Mouse (Mus musculus): ENCODE measurements around the gene Ankrd49. TPM values are rescaled to one million over a fixed set of nuclear protein-coding genes. Genes with fewer than 3 reads are reported as not detected.

Gene Ankrd49
- total RNA-seq (2015; ENCODE audit: low replicate concordance) (16.6 and 28.1 TPM in 2 replicates), total RNA-seq (2017; ENCODE audit: low replicate concordance) (12.5 and 23.3 TPM in 2 replicates)

DNA sequence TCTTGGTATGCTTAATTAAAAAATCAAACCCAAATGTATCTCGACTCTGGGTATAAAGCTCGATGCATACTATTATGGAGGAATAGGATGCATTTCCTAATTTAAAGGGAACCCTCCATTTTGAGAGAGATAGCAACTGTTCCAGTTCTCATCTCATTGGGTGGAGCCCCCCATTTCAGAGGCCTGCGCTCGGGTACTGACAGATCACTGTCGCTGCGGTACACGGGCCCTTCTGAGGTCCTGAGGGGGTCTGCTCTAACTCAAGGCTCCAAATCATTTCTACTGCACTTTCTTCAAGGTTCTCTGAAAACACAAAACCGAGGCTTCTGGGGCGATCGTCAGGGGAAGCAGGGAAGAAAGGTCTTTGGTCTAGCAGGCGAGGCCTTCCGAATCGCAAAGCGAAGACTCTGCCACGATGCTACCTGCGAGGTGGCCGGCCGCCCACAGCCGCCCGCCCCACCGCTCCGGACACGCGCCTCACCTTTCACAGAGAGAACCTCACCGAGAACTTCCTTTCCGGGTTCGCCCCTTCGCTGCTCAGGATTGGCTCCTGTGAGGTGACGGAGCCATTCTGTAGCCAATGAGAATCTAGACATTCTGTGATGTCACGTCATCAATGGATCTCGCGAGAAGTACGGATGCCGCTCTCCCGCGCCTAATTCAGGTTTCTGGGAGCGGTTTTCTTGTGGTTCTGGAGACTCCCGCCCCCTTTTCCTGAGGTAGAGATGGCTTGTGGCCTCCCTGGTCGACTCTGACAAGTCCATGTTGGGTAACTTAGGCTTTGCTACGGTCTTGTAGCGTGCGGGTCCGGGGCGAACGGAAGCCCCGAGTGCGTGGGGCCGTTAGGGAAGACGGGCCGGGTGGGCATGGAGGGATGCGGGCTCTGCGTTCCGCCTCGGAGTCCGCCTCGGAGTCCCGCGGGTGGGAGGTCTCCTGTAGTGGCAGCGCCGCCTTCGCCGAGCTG lies at the start of gene Ankrd49, which contains the start of gene Mre11a:
Gene Ankrd49 (minus strand): TSS at position 818 of the 964 bp plus-strand sequence.
Gene Mre11a (plus strand): TSS at position 616 of the 964 bp plus-strand sequence.
- ATAC-seq (replicated peaks; ENCODE audit: low FRiP score, poor library complexity, severe bottlenecking), result peak; percentile 98

DNA sequence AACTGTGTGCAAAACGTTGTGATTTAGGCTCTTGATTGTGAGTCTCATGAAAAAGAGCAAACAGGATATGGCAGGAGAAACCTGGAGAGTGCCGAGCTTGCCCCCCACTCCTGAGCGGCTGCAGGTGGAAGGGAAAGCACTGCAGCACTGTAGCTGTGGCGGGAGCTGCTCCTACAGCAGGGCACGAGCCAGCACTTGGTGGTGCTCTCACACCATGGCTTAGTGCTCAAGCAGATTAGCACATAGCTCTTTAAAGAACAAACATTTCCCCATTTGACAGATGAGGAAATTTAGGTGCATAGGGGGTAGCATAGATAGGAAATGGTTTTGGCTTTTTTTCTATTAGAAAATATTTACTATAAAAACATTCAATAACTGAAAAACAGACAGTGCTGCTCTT lies 47.4 kb upstream of the Ankrd49 start:
- ATAC-seq (replicated peaks; ENCODE audit: low FRiP score, poor library complexity, severe bottlenecking), result no peak

DNA sequence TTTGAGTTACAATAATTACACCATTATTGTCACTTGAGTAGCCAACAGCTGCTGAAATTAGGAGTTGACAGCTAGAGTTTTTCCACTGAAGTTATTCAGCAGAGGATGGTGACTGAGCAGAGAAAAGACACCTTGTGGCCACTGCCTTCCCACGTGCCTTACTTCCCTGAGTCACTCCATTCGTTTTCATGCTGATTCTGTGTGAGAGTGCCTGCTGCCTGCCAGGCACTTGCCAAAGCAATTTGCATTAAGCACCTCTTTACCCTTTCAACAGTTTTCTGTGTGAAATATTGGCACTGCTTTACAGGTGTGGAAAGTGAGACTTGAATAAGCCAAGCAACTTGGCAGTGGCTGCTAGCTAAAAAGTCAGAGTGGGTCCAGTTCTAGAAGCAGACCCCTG lies 43.2 kb upstream of the Ankrd49 start:
- ATAC-seq (replicated peaks; ENCODE audit: low FRiP score, poor library complexity, severe bottlenecking), result no peak

DNA sequence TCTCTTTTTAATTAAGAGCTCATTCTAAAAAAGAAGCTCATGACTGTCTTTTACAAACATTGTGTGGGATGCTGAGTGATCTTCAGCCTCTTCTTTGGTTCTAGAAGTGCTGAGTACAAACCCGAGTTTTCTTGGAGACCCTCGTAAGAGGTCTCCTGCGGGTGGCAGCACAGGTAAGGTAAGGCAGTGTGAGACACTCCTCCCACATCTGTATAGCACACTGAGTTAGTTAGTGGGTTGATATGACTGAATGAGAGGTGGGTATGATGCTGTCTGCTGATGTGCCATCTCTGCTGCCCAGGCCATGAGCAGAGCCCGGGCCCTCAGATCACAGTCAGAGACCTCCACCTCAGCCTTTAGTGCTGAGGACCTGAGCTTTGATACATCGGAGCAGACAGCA lies 40.2 kb upstream of the Ankrd49 start:
- no peak for ATAC-seq (replicated peaks; ENCODE audit: low FRiP score, poor library complexity, severe bottlenecking)

DNA sequence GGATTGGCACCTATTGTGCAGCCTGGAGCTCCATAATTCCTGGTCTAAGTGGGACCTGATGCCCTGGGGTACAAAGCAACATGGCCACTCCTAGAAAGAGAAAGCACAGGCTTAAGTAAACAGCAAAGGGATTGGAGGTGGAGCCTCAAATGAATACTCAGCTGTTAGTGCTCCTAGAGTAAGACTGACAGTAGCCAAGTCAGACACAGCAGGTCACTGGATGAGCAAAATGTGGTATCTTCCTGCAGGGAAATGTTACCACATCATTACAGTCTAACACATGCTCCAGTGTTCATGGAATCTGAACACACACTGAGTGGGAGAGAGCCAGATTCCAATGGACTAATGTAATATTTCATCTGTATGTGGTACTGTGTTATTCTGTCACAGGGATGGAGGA lies 36.7 kb upstream of the Ankrd49 start:
- no peak for ATAC-seq (replicated peaks; ENCODE audit: low FRiP score, poor library complexity, severe bottlenecking)

DNA sequence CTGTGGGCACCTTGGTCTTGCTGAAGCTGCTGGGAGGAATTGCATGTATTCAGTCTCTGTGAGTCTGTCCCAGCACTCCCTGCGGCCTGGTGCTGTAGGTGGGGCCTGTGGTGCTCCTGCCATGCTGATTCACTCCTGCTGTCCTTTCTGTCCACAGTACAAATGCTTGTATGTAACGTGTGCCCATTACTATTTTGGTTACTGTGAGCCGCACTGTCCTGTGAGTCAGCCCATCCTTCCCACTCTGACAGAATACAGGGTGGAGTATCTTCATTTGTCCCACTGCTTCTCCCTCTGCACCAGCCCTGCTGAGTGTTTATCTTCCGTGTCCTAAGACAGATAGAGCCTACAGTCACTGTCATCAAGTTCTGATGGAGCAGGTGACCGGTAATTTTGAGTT lies 25.5 kb upstream of the Ankrd49 start:
- no peak for ATAC-seq (replicated peaks; ENCODE audit: low FRiP score, poor library complexity, severe bottlenecking)

DNA sequence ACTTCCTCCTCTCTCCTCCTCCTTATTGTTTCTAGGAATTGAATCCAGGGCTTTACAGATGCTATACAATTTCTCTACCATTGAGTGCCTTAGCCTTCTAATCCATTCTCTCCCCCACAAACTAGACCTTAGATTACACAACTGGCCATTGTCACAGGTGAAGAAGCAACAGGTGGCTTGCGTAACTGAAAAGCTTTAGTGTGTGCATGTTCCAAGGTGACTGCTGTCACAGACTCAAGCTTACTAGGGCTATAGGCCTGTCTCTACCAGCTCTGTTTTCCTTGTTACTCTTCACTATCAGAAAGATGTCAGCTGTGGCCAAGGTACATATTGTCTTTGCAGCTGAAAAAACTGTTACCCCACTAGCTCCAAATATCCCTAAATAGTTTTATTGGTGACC lies 22.1 kb upstream of the Ankrd49 start:
- ATAC-seq (replicated peaks; ENCODE audit: low FRiP score, poor library complexity, severe bottlenecking), result no peak

DNA sequence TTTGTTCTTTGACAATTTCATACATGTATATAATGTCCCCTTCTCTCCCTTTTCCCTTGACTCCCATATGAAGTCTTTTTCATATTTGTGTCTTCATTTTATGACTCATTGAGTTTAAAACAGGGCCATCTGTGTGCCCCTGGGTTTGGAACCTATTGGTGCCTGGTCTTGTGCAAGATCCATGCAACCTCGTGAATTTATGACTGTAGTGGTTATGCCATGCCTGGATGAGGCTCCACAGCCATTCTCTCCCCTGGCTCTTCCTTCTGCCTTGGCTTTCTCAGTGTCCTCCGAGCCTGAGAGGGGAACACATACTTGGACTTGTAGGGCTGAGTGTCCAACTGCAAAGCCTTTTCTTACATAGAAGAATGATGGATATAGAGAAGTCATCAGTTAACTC lies 21.1 kb upstream of the Ankrd49 start:
- no peak for ATAC-seq (replicated peaks; ENCODE audit: low FRiP score, poor library complexity, severe bottlenecking)

DNA sequence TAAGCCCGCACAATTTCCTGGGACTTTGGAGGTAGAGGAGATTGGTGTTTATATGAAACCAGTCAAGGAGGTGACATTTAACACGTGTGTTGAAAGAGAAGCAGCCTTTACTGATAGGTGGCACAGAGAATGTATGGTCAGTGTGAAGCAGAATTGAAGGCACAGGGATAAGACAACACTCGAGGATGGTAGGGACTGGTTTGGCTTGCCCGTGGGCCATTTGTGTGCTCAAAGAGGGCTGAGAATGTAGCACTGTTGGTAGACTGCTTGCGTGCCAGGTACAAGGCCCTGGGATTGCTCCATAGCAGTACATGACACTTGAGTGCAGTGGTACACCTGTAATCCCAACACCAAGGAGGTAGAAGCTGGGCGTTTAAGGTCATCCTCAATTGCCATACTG lies 2.7 kb upstream of the Ankrd49 start:
- ATAC-seq (replicated peaks; ENCODE audit: low FRiP score, poor library complexity, severe bottlenecking), result no peak

DNA sequence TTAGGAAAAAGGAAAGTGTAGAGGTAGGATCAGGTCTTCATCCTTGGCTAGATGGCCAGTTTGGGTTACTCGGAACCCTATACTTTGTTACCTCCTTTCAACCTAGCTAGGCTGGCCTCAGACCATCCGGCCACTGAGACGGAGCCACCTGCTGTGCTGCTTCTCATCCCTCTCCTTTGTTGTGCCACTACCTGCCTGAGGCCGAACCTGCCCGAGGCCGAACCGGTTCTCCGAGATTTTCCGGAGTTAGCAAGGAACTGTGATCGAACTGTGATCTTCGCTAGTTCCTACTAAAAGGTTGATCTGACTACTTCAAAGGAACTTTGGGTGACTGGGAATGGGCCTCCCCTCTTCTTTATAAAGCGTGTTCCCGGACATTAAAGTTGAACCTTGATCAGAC lies 6.3 kb downstream of the Ankrd49 start:
- no peak for ATAC-seq (replicated peaks; ENCODE audit: low FRiP score, poor library complexity, severe bottlenecking)

DNA sequence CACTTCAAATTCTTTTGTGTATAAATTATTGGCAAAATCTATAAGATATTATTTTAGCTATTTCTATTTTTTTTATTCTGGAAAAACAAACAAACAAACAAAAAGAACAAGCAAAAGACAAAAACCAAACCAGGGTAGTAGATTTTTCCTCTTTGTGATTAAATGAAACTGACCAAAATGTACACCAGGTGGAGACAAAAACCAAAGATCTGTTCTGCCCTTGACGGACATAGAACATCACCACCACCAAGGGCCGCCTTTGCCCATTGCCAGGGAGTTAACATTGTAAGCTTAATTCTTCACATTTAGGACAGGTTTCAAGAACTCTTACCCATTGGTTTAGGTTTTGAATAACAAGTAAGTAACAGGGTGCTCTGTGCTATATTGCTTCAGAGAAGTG lies 10.8 kb downstream of the Ankrd49 start:
- no peak for ATAC-seq (replicated peaks; ENCODE audit: low FRiP score, poor library complexity, severe bottlenecking)

DNA sequence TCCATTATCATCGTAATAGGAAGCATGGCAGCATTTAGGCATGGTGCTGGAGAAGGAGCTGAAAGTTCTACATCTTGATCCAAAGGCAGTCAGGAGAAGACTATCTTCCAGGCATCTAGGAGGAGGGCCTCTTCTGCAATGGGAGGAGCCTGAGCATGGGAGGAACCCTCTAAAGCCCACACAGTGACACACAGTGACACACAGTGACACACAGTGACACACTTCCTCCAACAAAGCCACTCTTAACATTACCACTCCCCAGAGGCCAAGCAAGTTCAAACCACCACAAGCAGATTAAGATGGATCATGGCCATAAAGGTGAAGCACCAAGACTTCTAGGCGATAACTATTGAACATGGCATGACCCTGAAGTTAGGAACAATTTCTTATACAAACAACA lies 12.6 kb downstream of the Ankrd49 start:
- no peak for ATAC-seq (replicated peaks; ENCODE audit: low FRiP score, poor library complexity, severe bottlenecking)

DNA sequence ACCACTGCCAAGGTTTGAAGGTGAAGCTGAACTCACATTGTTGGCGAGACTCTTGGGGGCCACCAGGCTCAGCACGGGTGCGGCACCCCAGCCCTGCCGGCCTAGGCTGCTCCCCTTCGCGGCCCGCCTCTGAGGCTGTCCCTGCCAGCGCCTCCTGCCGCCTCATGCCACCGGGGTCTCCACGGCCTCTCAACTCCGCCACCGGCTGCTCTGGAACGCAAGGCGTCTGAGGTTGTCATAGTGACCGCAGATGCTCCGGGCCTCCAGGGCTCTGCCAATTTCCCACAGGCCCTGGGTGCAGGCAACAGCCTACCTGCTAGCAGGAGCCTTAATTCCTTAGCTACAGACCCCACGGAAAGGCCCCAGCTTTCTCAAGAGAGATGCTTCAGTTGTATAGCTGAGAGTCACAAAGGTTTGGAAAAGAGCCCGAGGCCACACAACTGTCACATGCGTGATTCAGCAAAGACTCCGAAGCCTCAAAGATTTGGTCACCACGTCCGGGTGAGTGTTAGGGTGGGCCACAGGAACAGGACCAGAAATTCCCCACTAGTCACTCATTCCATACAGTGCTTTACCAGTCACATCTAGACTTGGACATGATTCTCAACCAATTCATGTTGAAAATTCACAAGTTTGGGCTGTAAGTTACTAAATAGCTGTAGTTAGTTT lies 13.7 kb downstream of the Ankrd49 start, which contains the start of gene 1700012B09Rik:
Gene 1700012B09Rik (minus strand): TSS at position 228 of the 669 bp plus-strand sequence.
- no peak for ATAC-seq (replicated peaks; ENCODE audit: low FRiP score, poor library complexity, severe bottlenecking)

DNA sequence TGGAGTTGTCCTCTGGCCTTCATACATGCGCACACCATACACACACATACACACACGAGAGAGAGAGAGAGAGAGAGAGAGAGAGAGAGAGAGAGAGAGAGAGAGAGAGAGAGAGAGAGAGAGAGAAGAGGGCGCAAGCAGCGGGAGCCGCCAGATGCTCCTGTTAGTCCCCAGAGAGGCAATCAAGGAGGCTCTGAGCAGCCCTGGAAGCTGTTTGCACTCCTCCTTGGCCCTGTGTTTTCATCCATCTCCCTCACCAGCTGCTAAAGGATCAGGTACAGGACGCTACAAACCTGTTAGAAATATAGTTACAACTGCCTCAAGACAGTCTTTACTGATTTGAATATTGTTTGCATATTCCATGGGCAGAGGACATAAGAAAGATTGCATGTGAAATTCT lies 14.8 kb downstream of the Ankrd49 start:
- no peak for ATAC-seq (replicated peaks; ENCODE audit: low FRiP score, poor library complexity, severe bottlenecking)

DNA sequence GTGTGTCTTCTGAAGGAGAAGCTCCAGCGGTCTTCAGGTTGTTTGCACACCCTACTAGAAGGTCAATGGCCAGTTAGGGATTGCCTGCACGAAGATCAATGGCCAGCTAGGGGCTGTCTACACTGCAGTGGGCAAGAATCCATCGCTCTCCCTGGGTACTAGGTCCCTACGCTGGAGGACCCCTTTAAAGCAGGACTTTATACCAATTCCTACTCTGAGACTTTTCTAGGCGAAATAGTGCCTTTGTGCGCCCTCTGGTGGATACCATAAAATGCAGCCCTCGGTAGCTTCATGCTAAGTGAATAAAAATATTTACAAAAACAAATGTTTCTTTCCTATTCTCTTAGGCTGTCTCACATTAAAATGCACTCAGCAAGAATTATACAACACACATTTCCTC lies 19.9 kb downstream of the Ankrd49 start:
- no peak for ATAC-seq (replicated peaks; ENCODE audit: low FRiP score, poor library complexity, severe bottlenecking)

DNA sequence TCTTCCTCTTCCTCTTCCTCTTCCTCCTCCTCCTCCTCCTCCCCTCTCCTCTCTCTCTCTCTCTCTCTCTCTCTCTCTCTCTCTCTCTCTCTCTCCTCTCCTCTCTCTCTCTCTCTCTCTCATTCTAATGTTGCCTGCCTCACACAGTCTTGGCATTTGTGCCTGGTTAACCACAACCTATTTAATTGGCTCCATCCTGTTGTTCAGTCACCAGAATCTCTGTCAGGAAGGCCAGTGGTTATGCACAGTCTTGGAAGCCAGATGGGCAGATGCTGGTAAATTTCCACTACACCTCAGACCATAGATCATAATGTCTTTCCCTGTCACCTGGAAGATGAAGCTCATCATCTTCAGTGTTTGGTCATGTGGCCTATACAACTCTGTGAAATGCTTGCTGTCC lies 25.4 kb downstream of the Ankrd49 start:
- no peak for ATAC-seq (replicated peaks; ENCODE audit: low FRiP score, poor library complexity, severe bottlenecking)

DNA sequence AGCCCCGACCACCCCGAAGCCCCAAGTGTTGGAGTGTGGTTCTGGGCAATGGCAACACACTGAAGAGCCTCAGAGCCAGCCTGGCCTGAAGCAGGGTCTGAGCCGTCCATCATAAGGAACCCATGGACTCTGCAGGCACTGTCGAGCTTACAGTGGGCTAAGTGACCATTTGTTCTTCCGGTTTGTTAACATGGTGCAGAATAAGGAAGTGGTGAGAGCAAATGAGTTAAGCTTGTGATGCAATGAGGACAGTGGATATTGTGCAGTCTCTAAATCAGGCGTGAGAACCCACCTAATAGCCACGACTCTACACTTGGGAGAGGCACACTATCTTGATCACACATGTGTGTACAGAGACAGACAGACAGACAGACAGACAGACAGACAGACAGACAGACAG lies 26.1 kb downstream of the Ankrd49 start:
- ATAC-seq (replicated peaks; ENCODE audit: low FRiP score, poor library complexity, severe bottlenecking), result no peak

DNA sequence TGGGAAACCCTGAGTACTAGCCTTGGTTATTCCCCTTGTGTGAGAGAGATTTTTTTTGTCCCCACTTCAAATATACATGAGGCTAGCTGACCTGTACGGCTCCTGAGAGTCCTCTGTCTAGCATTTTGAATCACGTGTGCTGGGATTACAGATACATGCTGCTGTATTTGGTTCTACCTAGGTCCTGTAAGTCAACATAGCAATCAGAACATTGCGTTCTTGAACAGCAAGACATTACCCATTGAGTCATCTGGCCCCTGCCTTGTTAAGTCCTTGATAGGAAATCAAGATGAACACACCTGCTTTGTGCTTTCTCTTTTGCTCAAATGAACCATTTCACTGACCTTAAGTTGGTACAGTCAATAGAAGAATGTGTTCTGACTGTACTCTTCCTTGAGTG lies 30.2 kb downstream of the Ankrd49 start:
- ATAC-seq (replicated peaks; ENCODE audit: low FRiP score, poor library complexity, severe bottlenecking), result no peak

DNA sequence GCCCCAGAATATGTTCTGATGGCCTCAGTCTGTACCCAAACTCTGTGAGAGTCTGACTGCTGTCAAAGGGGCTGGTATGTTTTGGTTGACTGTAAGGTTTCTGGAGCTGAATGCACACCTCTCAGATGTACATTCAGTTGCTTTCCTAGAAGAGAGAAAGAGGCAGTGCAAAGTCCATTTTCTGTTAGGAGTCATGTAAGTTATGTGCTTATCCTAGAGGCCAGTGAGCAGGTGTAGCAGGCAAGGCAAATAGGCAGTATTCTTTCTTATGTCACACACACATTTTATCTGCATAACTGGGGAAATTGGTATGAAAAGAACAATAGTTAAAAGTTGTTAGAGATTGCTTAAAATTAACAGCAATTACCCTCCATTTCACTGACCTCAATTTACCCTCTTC lies 30.7 kb downstream of the Ankrd49 start:
- ATAC-seq (replicated peaks; ENCODE audit: low FRiP score, poor library complexity, severe bottlenecking), result no peak

DNA sequence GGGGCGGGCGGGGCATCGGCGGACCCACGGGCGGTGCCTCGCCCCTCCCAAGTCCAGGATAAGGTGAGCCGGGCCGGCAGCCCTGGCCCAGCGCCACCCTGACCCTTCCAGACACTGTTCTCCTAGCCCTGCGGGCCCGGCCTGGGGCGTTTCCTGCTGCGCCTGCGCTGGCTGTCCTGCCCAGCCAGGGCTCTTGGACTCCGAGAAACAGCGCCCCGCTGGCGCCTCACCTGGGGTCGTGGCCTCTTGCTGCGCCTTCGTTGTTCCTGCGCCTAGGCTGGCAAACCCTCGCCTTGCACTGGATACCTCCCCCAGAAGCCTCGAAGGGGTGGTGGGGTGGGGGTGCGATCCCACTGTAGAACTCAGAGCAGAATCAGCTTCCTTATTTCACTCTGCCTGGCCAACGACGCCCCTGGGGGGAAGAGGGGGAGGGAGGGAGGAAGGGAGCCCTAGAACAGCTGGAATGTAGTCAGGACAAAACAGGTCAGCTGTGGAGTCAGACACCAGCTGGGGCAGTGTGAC lies 32.6 kb downstream of the Ankrd49 start, which contains the start of gene Fut4:
Gene Fut4 (minus strand): TSS at position 393 of the 522 bp plus-strand sequence.
- ATAC-seq (replicated peaks; ENCODE audit: low FRiP score, poor library complexity, severe bottlenecking), result no peak

Measured in erythroid progenitor cell, adult 5-6 weeks (primary cell).